Mouse (Mus musculus): ENCODE results near the gene Apba3. TPM values are rescaled to one million over a fixed set of nuclear protein-coding genes. Genes with fewer than 3 reads are reported as not detected.

Gene Apba3
- polyA plus RNA-seq, 1 experiment: 5.7 TPM

DNA sequence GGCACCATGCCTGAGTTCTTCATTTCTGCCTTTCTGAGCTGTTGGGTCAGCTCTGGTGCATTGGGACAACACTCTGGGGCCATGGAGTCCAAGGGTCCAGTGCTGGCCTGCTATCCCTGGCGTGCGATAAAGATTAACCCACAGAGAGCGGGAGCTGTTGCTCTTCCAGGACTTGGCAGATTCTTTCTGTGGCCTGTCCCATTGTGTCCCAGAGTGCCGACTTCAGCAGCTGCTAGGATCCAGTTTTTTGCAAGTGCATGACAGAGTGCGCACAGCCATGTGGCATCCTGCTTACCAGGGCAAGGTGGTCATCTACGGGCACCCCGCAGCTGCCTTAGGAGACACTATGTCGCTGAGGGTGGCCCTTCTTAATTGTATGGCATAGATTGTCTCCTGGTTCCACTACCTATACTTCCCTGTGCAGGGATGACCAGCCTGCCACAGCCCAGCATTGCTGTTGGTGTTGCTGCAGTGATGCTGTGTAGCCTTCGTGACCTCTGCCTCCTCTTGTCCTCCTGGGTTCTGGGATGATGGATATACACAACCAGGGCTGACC, 33.7 kb downstream of the Apba3 start:
- TF ChIP-seq GATA1 (IDR thresholded peaks at IDR 0.05; ENCODE audit: low read length) (no peak), TAL1 (IDR thresholded peaks at IDR 0.05; ENCODE audit: low read length) (no peak)
- H3K27me3 ChIP-seq (ENCODE audit: control insufficient read depth): no peaks in the 10 kb centered on the region
- no peaks in the 10 kb centered on the region for H3K9me3 ChIP-seq (ENCODE audit: control insufficient read depth, low read length)
- H3K36me3 ChIP-seq (ENCODE audit: control insufficient read depth): peaks cover 35% of the 10 kb centered on the region
- peaks cover 88% of the 10 kb centered on the region for H3K4me1 ChIP-seq (ENCODE audit: control insufficient read depth)
- no peak overlapping the region for H3K4me3 ChIP-seq (replicated peaks)

DNA sequence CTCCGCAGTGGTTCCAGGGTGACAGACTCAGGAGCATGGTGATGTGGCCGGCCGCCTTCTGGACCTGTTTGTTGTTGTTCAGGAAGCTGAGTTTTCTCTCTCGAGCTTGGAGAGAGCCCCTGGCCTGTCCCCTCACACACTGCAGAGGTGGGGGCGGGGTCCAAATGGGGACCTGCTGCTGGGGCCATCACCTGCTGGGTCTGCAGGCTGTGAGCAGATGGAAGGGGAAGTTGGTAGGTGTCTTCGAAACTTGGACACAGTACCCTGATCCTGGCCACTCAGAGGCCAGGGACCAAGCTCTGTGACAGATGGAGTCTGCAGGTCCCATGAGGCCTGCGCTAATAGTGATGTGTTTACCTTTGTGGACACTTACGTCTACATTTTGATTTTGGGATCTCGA, 34.6 kb downstream of the Apba3 start:
- no peak for TF ChIP-seq TAL1 (IDR thresholded peaks at IDR 0.05; ENCODE audit: low read length)
- no peak for TF ChIP-seq GATA1 (IDR thresholded peaks at IDR 0.05; ENCODE audit: low read length)
- Histone ChIP-seq H3K27me3 (ENCODE audit: control insufficient read depth) (no peaks in the 10 kb centered on the region), H3K4me3 (replicated peaks) (no peak overlapping the region), H3K9me3 (ENCODE audit: control insufficient read depth, low read length) (no peaks in the 10 kb centered on the region), H3K4me1 (ENCODE audit: control insufficient read depth) (peaks cover 79% of the 10 kb centered on the region), H3K36me3 (ENCODE audit: control insufficient read depth) (peaks cover 35% of the 10 kb centered on the region)

DNA sequence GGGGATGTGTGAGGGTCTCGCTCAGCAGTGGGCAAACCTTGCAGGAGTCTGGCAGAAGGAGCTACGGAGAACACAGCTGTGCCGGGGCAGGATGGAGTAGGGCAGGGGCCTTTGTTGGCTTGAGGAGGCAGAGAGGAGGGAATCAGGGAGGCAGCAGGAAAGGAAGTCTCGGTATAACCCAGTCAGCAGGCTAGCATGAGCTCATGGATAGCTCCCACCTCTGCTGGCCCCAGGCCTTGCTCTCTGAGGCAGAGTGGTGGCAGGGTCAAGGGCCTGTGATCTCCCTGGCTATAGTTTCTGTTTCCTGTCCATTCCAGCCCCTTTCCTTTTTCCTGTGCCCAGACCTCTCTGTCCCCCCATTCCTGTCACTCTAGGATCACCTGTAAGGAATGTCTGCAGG, 35.5 kb downstream of the Apba3 start:
- Histone ChIP-seq H3K4me3 (replicated peaks) (no peak overlapping the region), H3K9me3 (ENCODE audit: control insufficient read depth, low read length) (no peaks in the 10 kb centered on the region), H3K36me3 (ENCODE audit: control insufficient read depth) (peaks cover 41% of the 10 kb centered on the region), H3K4me1 (ENCODE audit: control insufficient read depth) (peaks cover 72% of the 10 kb centered on the region), H3K27me3 (ENCODE audit: control insufficient read depth) (no peaks in the 10 kb centered on the region)
- TF ChIP-seq TAL1 (IDR thresholded peaks at IDR 0.05; ENCODE audit: low read length) (no peak), GATA1 (IDR thresholded peaks at IDR 0.05; ENCODE audit: low read length) (no peak)

DNA sequence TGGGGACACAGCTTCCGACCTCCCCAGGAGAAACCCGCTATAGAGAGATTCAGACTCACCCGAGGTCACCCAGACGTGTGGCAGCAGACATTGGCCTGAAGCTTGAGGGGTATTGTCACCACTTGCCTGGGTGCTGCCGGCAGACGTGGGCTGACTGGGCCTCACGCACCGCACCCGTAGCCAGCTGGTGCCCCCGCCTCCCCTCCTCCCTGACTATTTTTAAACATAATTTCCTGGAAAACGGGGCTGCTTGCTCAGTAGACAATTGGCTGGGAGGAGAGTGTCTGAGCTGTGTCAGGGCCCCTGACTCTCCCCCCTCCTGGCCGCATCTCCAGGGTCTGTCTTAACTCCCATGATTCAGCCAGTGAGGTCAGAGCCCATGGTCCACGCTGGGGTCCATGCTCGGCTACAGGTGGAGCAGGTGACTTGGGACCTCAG, 36.0 kb downstream of the Apba3 start:
- peaks cover 67% of the 10 kb centered on the region for H3K4me1 ChIP-seq (ENCODE audit: control insufficient read depth)
- H3K9me3 ChIP-seq (ENCODE audit: control insufficient read depth, low read length): no peaks in the 10 kb centered on the region
- H3K4me3 ChIP-seq (replicated peaks): peak overlapping the region; percentile 19
- peaks cover 46% of the 10 kb centered on the region for H3K36me3 ChIP-seq (ENCODE audit: control insufficient read depth)
- TF ChIP-seq GATA1 (IDR thresholded peaks at IDR 0.05; ENCODE audit: low read length) (no peak), TAL1 (IDR thresholded peaks at IDR 0.05; ENCODE audit: low read length) (no peak)
- H3K27me3 ChIP-seq (ENCODE audit: control insufficient read depth): no peaks in the 10 kb centered on the region

DNA sequence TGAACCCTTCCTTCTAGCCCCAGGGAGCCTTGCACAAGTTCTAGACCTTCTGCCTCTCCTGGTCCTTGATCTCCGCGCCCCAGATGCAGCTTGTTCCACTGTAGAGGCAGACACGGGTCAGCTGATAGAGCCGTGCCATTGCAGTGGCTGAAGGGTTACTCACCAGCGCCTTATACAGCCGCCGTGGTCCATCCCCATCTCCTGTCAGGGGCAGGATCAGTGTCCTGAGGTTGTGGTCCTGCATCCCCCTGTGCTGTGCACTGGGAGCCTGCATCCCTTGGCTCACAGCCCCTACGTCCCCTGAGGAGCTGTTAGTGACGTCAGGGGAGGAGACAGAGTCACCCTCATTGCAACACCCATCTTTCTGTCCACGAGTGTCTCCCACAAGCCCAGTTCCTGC, 36.5 kb downstream of the Apba3 start:
- H3K27me3 ChIP-seq (ENCODE audit: control insufficient read depth): no peaks in the 10 kb centered on the region
- peaks cover 62% of the 10 kb centered on the region for H3K4me1 ChIP-seq (ENCODE audit: control insufficient read depth)
- H3K9me3 ChIP-seq (ENCODE audit: control insufficient read depth, low read length): no peaks in the 10 kb centered on the region
- TF ChIP-seq GATA1 (IDR thresholded peaks at IDR 0.05; ENCODE audit: low read length): no peak
- TF ChIP-seq TAL1 (IDR thresholded peaks at IDR 0.05; ENCODE audit: low read length): no peak
- no peak overlapping the region for H3K4me3 ChIP-seq (replicated peaks)
- peaks cover 46% of the 10 kb centered on the region for H3K36me3 ChIP-seq (ENCODE audit: control insufficient read depth)

DNA sequence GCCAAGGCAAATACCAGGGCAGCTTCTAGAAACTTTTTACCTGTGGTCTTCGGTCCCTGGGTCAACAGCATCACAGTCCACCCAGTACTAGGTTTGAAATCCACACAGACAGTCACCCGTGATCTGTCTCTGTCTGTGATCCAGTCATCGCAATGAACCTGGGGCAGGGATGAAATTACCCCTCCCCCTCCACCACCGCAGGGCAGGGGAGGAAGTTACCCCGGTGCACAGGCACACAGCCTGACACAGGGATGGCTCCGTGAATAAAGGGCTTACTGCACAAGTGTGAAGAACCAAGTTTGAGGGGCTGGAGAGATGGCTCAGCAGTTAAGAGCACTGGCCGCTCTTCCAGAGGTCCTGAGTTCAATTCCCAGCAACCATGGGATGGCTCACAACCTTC, 37.0 kb downstream of the Apba3 start:
- H3K4me3 ChIP-seq (replicated peaks): no peak overlapping the region
- peaks cover 45% of the 10 kb centered on the region for H3K36me3 ChIP-seq (ENCODE audit: control insufficient read depth)
- TF ChIP-seq GATA1 (IDR thresholded peaks at IDR 0.05; ENCODE audit: low read length): no peak
- TF ChIP-seq TAL1 (IDR thresholded peaks at IDR 0.05; ENCODE audit: low read length): no peak
- no peaks in the 10 kb centered on the region for H3K27me3 ChIP-seq (ENCODE audit: control insufficient read depth)
- peaks cover 57% of the 10 kb centered on the region for H3K4me1 ChIP-seq (ENCODE audit: control insufficient read depth)
- H3K9me3 ChIP-seq (ENCODE audit: control insufficient read depth, low read length): no peaks in the 10 kb centered on the region

DNA sequence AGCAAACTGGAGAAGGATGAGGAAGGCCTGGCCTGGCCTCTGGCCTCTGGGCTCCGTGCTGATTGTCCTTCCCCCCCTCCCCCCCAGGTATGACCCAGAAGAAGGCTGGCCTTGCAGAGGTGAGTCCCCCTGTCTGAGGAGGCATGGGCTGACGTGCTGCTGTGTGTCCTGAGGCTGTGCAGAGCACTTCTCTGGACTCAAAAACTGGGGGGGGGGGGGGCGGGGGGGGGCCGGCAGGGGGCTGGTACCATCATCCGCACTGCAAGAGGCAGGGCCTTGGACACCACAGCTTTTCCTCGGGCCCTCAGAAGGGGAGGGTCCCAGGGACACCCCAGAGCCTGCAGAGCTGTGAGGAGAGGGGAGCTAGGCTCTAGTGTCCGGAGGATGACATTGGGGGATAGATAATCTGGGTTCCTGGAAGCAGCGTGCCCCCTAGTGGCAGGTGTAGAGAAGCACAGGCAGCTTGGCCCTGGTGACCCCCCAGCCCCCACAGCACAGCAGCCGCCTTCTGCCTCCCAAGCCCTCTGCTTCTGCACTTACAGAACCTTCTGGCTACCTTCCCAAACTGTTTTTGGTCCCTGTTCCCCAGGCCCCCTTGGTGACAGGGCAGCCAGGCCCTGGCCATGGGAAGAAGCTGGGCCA, 38.0 kb downstream of the Apba3 start:
- Histone ChIP-seq H3K9me3 (ENCODE audit: control insufficient read depth, low read length) (no peaks in the 10 kb centered on the region), H3K27me3 (ENCODE audit: control insufficient read depth) (no peaks in the 10 kb centered on the region), H3K4me1 (ENCODE audit: control insufficient read depth) (peaks cover 48% of the 10 kb centered on the region), H3K36me3 (ENCODE audit: control insufficient read depth) (peaks cover 55% of the 10 kb centered on the region), H3K4me3 (replicated peaks) (no peak overlapping the region)
- TF ChIP-seq GATA1 (IDR thresholded peaks at IDR 0.05; ENCODE audit: low read length): no peak
- TF ChIP-seq TAL1 (IDR thresholded peaks at IDR 0.05; ENCODE audit: low read length): no peak

DNA sequence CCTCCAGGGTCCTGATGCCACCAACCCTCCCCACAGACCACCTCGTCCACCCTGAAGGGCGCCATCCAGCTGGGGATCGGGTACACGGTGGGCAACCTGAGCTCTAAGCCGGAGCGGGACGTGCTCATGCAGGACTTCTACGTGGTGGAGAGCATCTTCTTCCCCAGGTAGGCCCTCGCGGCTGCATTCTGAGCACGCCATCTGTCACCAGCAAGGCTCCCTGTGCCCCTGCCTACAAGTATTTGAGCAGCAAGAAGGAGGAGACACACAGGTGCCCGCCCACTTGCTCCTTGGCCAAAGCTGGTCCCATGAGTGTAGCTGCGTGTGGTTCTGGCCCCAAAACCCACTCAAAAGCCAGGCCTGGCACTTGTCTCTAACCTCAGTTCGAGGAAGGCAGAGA, 38.9 kb downstream of the Apba3 start:
- no peaks in the 10 kb centered on the region for H3K27me3 ChIP-seq (ENCODE audit: control insufficient read depth)
- H3K4me3 ChIP-seq (replicated peaks): no peak overlapping the region
- H3K36me3 ChIP-seq (ENCODE audit: control insufficient read depth): peaks cover 64% of the 10 kb centered on the region
- peaks cover 39% of the 10 kb centered on the region for H3K4me1 ChIP-seq (ENCODE audit: control insufficient read depth)
- TF ChIP-seq GATA1 (IDR thresholded peaks at IDR 0.05; ENCODE audit: low read length) (no peak), TAL1 (IDR thresholded peaks at IDR 0.05; ENCODE audit: low read length) (no peak)
- no peaks in the 10 kb centered on the region for H3K9me3 ChIP-seq (ENCODE audit: control insufficient read depth, low read length)

DNA sequence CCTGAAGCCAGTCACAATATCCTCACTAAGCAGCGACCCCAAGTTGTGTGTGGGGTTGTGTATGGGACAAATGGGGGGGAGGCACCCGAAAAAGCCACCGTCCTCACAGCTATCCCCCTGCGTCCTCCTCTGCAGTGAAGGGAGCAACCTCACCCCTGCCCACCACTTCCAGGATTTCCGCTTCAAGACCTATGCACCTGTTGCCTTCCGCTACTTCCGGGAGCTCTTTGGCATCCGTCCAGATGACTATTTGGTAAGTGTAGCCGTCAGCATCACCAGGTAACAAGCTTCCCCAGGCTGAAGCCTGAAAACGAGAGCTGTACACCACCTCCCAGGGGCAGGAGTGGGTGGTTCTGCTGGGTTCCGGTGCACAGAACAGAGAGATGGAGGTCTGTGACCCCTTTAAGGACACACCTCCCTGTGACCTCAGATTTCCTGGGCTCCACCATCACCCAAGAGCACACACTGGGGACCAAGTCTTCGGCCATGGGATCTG, 39.5 kb downstream of the Apba3 start:
- TF ChIP-seq TAL1 (IDR thresholded peaks at IDR 0.05; ENCODE audit: low read length) (no peak), GATA1 (IDR thresholded peaks at IDR 0.05; ENCODE audit: low read length) (no peak)
- Histone ChIP-seq H3K36me3 (ENCODE audit: control insufficient read depth) (peaks cover 70% of the 10 kb centered on the region), H3K27me3 (ENCODE audit: control insufficient read depth) (no peaks in the 10 kb centered on the region), H3K4me3 (replicated peaks) (no peak overlapping the region), H3K4me1 (ENCODE audit: control insufficient read depth) (peaks cover 36% of the 10 kb centered on the region), H3K9me3 (ENCODE audit: control insufficient read depth, low read length) (no peaks in the 10 kb centered on the region)

All from erythroblast, embryonic 14.5 days (primary cell).